7 mouse cellular contexts compared by ENCODE assay signal in the genomic region with DNA sequence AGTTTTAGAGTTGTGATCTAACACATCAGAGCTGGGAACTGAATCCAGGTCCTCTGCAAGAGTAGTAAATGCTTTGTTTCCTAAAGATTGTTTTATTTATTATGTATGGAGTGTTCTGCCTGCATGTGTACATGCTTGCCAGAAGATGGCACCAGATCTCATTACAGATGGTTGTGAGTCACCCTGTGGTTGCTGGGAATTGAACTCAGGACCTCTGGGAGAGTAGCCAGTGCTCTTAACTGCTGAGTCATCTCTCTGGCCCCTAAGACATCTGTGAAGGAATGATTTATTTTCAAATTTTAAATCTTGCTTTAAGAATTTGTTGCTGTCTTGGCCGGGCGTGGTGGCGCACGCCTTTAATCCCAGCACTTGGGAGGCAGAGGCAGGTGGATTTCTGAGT. TPM values are rescaled to one million over a fixed set of nuclear protein-coding genes. Genes with fewer than 3 reads are reported as not detected.
A peak's percentile ranks its signal among the peaks of the same experiment; 100 is the strongest.
DNase-seq lines count a peak whose midpoint lies in the region; ATAC-seq and TF ChIP-seq lines count a peak whose summit lies in the region.
"Not testable (repeated sequence)": the region's sequence is repeated elsewhere in the genome, so short reads cannot be mapped to it uniquely, and the experiment has no call there.

No protein-coding gene starts in this region.

- DNase-seq in 3134 (ENCODE audit: extremely low read depth, insufficient read length, low spot score) = peak; percentile 63
- peak; percentile 59 for DNase-seq in NIH3T3 (ENCODE audit: low read depth)
- DNase-seq in forebrain, postnatal 0 days; hindbrain, postnatal 0 days (ENCODE audit: low spot score); layer of hippocampus, adult 2 months (ENCODE audit: low spot score in 2 of 2); lung, embryonic 14.5 days: not testable (repeated sequence)

- H3K9ac ChIP-seq in forebrain, postnatal 0 days; hindbrain, postnatal 0 days (replicated peaks; ENCODE audit: low read length); lung, embryonic 14.5 days: not testable (repeated sequence)

- not testable (repeated sequence) for H3K4me2 ChIP-seq in forebrain, postnatal 0 days (ENCODE audit: low read depth); hindbrain, postnatal 0 days (ENCODE audit: low read depth, low read length); lung, embryonic 14.5 days

- peaks cover 87% of the 10 kb centered on the region for H3K36me3 ChIP-seq in E14TG2a.4 (ENCODE audit: insufficient read depth, low read length)
- H3K36me3 ChIP-seq in forebrain, postnatal 0 days (ENCODE audit: insufficient read depth) = peaks cover 57% of the 10 kb centered on the region
- H3K36me3 ChIP-seq in hindbrain, postnatal 0 days (ENCODE audit: insufficient read depth, low read length) = peaks cover 47% of the 10 kb centered on the region
- H3K36me3 ChIP-seq in lung, embryonic 14.5 days (ENCODE audit: insufficient read depth) = peaks cover 70% of the 10 kb centered on the region

- H3K27me3 ChIP-seq in E14TG2a.4 (ENCODE audit: insufficient read depth, low read length); forebrain, postnatal 0 days (ENCODE audit: insufficient read depth, low read length); hindbrain, postnatal 0 days (ENCODE audit: insufficient read depth, low read length); lung, embryonic 14.5 days (ENCODE audit: insufficient read depth, low read length): not testable (repeated sequence)

- H3K4me3 ChIP-seq in E14TG2a.4 (replicated peaks; ENCODE audit: low read length); forebrain, postnatal 0 days (ENCODE audit: low read depth, low read length); hindbrain, postnatal 0 days (ENCODE audit: low read length); layer of hippocampus, adult 2 months; lung, embryonic 14.5 days (ENCODE audit: low read depth, low read length): not testable (repeated sequence)

- not testable (repeated sequence) for ATAC-seq in forebrain, postnatal 0 days; hindbrain, postnatal 0 days; lung, embryonic 14.5 days (ENCODE audit: insufficient read depth)

- WGBS in forebrain, postnatal 0 days = 98% methylated on average over 4 of the region's 4 CpGs
- WGBS in hindbrain, postnatal 0 days = 98% methylated on average over 4 of the region's 4 CpGs
- WGBS in lung, embryonic 14.5 days = 97% methylated on average over 4 of the region's 4 CpGs

- peaks cover 20% of the 10 kb centered on the region for H3K4me1 ChIP-seq in E14TG2a.4 (replicated peaks; ENCODE audit: low read depth, low read length)
- not testable (repeated sequence) for H3K4me1 ChIP-seq in forebrain, postnatal 0 days (ENCODE audit: insufficient read depth); hindbrain, postnatal 0 days (ENCODE audit: insufficient read depth, low read length); lung, embryonic 14.5 days (ENCODE audit: insufficient read depth)

- H3K27ac ChIP-seq in forebrain, postnatal 0 days (ENCODE audit: low read depth, low read length); hindbrain, postnatal 0 days; layer of hippocampus, adult 2 months; lung, embryonic 14.5 days (ENCODE audit: low read depth): not testable (repeated sequence)

- peak; percentile 25 for TF ChIP-seq CTCF in E14TG2a.4 (conservative IDR thresholded peaks at IDR 0.05; ENCODE audit: low read length)
- TF ChIP-seq CTCF in forebrain, postnatal 0 days (IDR thresholded peaks at IDR 0.05; ENCODE audit: low read depth) = peak; percentile 41
- TF ChIP-seq CTCF in hindbrain, postnatal 0 days (IDR thresholded peaks at IDR 0.05; ENCODE audit: low read depth) = peak; percentile 22
- TF ChIP-seq CTCF in layer of hippocampus, adult 2 months (conservative IDR thresholded peaks at IDR 0.05) = peak; percentile 55
- peak; percentile 7; the same call in 1 of the 2 replicates for TF ChIP-seq CTCF in lung, embryonic 14.5 days (IDR thresholded peaks at IDR 0.05; ENCODE audit: low read depth)

- H3K9me3 ChIP-seq in E14TG2a.4 (ENCODE audit: low read length); forebrain, postnatal 0 days (ENCODE audit: low read length); hindbrain, postnatal 0 days (ENCODE audit: low read length); lung, embryonic 14.5 days (ENCODE audit: low read depth, low read length): not testable (repeated sequence)

RNA-seq across cellular contexts. Expression of a gene that starts 9.8 kb away (rescaled TPM):
- total RNA-seq in forebrain, postnatal 0 days (2014; rRNA removed) = 24.9 and 25.2 TPM in 2 replicates
- polyA plus RNA-seq in forebrain, postnatal 0 days (2015; fragmentation: Nextera tagmentation; extraction: Ambion mirVana) = 23.5 and 29.3 TPM in 2 replicates
- total RNA-seq in hindbrain, postnatal 0 days (2014; rRNA removed) = 41.4 and 43.3 TPM in 2 replicates
- polyA plus RNA-seq in hindbrain, postnatal 0 days (2015; fragmentation: Nextera tagmentation; extraction: Ambion mirVana) = 29.1 and 30.2 TPM in 2 replicates
- 10 to 100 TPM; 85.6 to 93.4 TPM for total RNA-seq in layer of hippocampus, adult 2 months (2021)
- 13.1 and 15.1 TPM in 2 replicates for polyA plus RNA-seq in lung, embryonic 14.5 days (2014; fragmentation: Nextera tagmentation; extraction: Ambion mirVana)

RNA-seq across cellular contexts. Expression of a gene that starts 29.8 kb away (rescaled TPM):
- 45.7 and 46.1 TPM in 2 replicates for total RNA-seq in forebrain, postnatal 0 days (2014; rRNA removed)
- polyA plus RNA-seq in forebrain, postnatal 0 days (2015; fragmentation: Nextera tagmentation; extraction: Ambion mirVana) = 42.9 and 44.3 TPM in 2 replicates
- 30.7 and 31.8 TPM in 2 replicates for total RNA-seq in hindbrain, postnatal 0 days (2014; rRNA removed)
- polyA plus RNA-seq in hindbrain, postnatal 0 days (2015; fragmentation: Nextera tagmentation; extraction: Ambion mirVana) = 33.1 and 35.4 TPM in 2 replicates
- total RNA-seq in layer of hippocampus, adult 2 months (2021) = 10 to 100 TPM; 16.8 to 17.4 TPM
- polyA plus RNA-seq in lung, embryonic 14.5 days (2014; fragmentation: Nextera tagmentation; extraction: Ambion mirVana) = 93.7 and 102 TPM in 2 replicates

RNA-seq across cellular contexts. Expression of a gene that starts 36.8 kb away (rescaled TPM):
- 54.5 and 63.7 TPM in 2 replicates for total RNA-seq in forebrain, postnatal 0 days (2014; rRNA removed)
- polyA plus RNA-seq in forebrain, postnatal 0 days (2015; fragmentation: Nextera tagmentation; extraction: Ambion mirVana) = 88.7 and 92.5 TPM in 2 replicates
- total RNA-seq in hindbrain, postnatal 0 days (2014; rRNA removed) = 36.0 and 41.2 TPM in 2 replicates
- 93.4 and 101 TPM in 2 replicates for polyA plus RNA-seq in hindbrain, postnatal 0 days (2015; fragmentation: Nextera tagmentation; extraction: Ambion mirVana)
- total RNA-seq in layer of hippocampus, adult 2 months (2021) = 10 to 100 TPM; 91.8 to 92.0 TPM
- polyA plus RNA-seq in lung, embryonic 14.5 days (2014; fragmentation: Nextera tagmentation; extraction: Ambion mirVana) = 104 and 109 TPM in 2 replicates

RNA-seq across cellular contexts. Expression of a gene that starts 49.6 kb away (rescaled TPM):
- total RNA-seq in forebrain, postnatal 0 days (2014; rRNA removed) = 47.2 and 51.5 TPM in 2 replicates
- polyA plus RNA-seq in forebrain, postnatal 0 days (2015; fragmentation: Nextera tagmentation; extraction: Ambion mirVana) = 37.5 and 48.6 TPM in 2 replicates
- 49.6 and 50.6 TPM in 2 replicates for total RNA-seq in hindbrain, postnatal 0 days (2014; rRNA removed)
- 52.9 and 54.3 TPM in 2 replicates for polyA plus RNA-seq in hindbrain, postnatal 0 days (2015; fragmentation: Nextera tagmentation; extraction: Ambion mirVana)
- total RNA-seq in layer of hippocampus, adult 2 months (2021) = 10 to 100 TPM; 61.2 to 65.4 TPM
- 58.7 and 59.3 TPM in 2 replicates for polyA plus RNA-seq in lung, embryonic 14.5 days (2014; fragmentation: Nextera tagmentation; extraction: Ambion mirVana)

RNA-seq across cellular contexts. Expression of a gene that starts 49.6 kb away (rescaled TPM):
- 5.5 and 6.5 TPM in 2 replicates for total RNA-seq in forebrain, postnatal 0 days (2014; rRNA removed)
- 3.0 and 3.6 TPM in 2 replicates for polyA plus RNA-seq in forebrain, postnatal 0 days (2015; fragmentation: Nextera tagmentation; extraction: Ambion mirVana)
- 18.4 and 18.8 TPM in 2 replicates for total RNA-seq in hindbrain, postnatal 0 days (2014; rRNA removed)
- polyA plus RNA-seq in hindbrain, postnatal 0 days (2015; fragmentation: Nextera tagmentation; extraction: Ambion mirVana) = 6.1 and 7.3 TPM in 2 replicates
- 1 to 10 TPM; 5.7 to 6.2 TPM for total RNA-seq in layer of hippocampus, adult 2 months (2021)
- 23.1 and 23.5 TPM in 2 replicates for polyA plus RNA-seq in lung, embryonic 14.5 days (2014; fragmentation: Nextera tagmentation; extraction: Ambion mirVana)
